Mouse (Mus musculus) neutrophil, adult 5-6 weeks (primary cell): ENCODE results near the gene Olfr473. TPM values are rescaled to one million over a fixed set of nuclear protein-coding genes. Genes with fewer than 3 reads are reported as not detected.
"Not testable (repeated sequence)": the region's sequence is repeated elsewhere in the genome, so short reads cannot be mapped to it uniquely, and the experiment has no call there.

Experiments used
- ATAC-seq: fragments of 151-379, 151-347 bp; 2 replicates; pipeline ENCODE4 v1.8.0; 2017; ENCODE audit warnings: mild to moderate bottlenecking, moderate TSS enrichment; ENCODE audit not compliant: insufficient number of reproducible peaks, poor library complexity, low FRiP score, severe bottlenecking; ENCODE audit errors: extremely low read depth
- total RNA-seq: library from RNA; stranded (forward); fragments of 200-1000 nt; gene quantifications from 2 replicates; pipeline ENCODE4 v1.2.3, GENCODE M21; 2017

Olfr473 gene
- total RNA-seq, result not detected in 2 replicates

- no peak for ATAC-seq
These were observed at the start of gene Olfr473 for GRCm38 (mm10) chr7:107930146-107930545. Gene Olfr473, plus strand, starts transcription at chr7:107930446.

GRCm38 (mm10) chr7:107897602-107898001, 32.6 kb upstream of the Olfr473 start, which contains the start of gene Olfr472:
Gene Olfr472, plus strand, starts transcription at chr7:107897902.
- no peak for ATAC-seq

GRCm38 (mm10) chr7:107952539-107952938, 22.3 kb downstream of the Olfr473 start:
- not testable (repeated sequence) for ATAC-seq

- no peak for ATAC-seq
These were observed 24.1 kb downstream of the Olfr473 start, which contains the start of gene Olfr474 for GRCm38 (mm10) chr7:107954343-107954742. Gene Olfr474, plus strand, starts transcription at chr7:107954643.

GRCm38 (mm10) chr7:107964503-107964902, 34.3 kb downstream of the Olfr473 start, which contains the start of gene Olfr476:
Gene Olfr476, plus strand, starts transcription at chr7:107964803.
- no peak for ATAC-seq

Other genes starting within 250 kb of the Olfr473 start
- not detected in 2 replicates for gene Cyb5r2, start 172.4 kb upstream of the Olfr473 start, total RNA-seq
- gene Ovch2, start 129.2 kb upstream of the Olfr473 start, total RNA-seq, result not detected in 2 replicates
- not detected in 2 replicates for gene Olfr467, start 118.2 kb upstream of the Olfr473 start, total RNA-seq
- gene Olfr469, start 104.9 kb upstream of the Olfr473 start, total RNA-seq, result 0.12 TPM in 1 of 2 replicates, not detected in the other
- not detected in 2 replicates for gene Olfr470, start 83.0 kb upstream of the Olfr473 start, total RNA-seq
- gene Olfr472, start 32.5 kb upstream of the Olfr473 start, total RNA-seq, result not detected in 2 replicates
- not detected in 2 replicates for gene Olfr474, start 24.2 kb downstream of the Olfr473 start, total RNA-seq
- not detected in 2 replicates for gene Olfr476, start 34.4 kb downstream of the Olfr473 start, total RNA-seq
- not detected in 2 replicates for gene Olfr477, start 56.2 kb downstream of the Olfr473 start, total RNA-seq
- gene Olfr478, start 103.5 kb downstream of the Olfr473 start, total RNA-seq, result not detected in 2 replicates
- gene Olfr479, start 120.2 kb downstream of the Olfr473 start, total RNA-seq, result not detected in 2 replicates
- gene Olfr480, start 136.9 kb downstream of the Olfr473 start, total RNA-seq, result not detected in 2 replicates
- not detected in 2 replicates for gene Olfr481, start 149.4 kb downstream of the Olfr473 start, total RNA-seq
- gene Olfr482, start 167.1 kb downstream of the Olfr473 start, total RNA-seq, result not detected in 2 replicates
- gene Olfr483, start 170.4 kb downstream of the Olfr473 start, total RNA-seq, result not detected in 2 replicates
- not detected in 2 replicates for gene Olfr484, start 197.0 kb downstream of the Olfr473 start, total RNA-seq
- gene Olfr485, start 229.4 kb downstream of the Olfr473 start, total RNA-seq, result not detected in 2 replicates
- not detected in 2 replicates for gene Olfr486, start 242.3 kb downstream of the Olfr473 start, total RNA-seq